Mouse (Mus musculus) layer of hippocampus, adult 8-10 months (tissue): ENCODE results near the gene Cnot6l. TPM values are rescaled to one million over a fixed set of nuclear protein-coding genes. Genes with fewer than 3 reads are reported as not detected.
A peak's percentile ranks its signal among the peaks of the same experiment; 100 is the strongest.

Source experiments
- DNase-seq, 2 experiments: peaks; one replicate each; pipeline ENCODE4 v3.0.0; 2022; ENCODE audit warnings: low spot score in 2 of 2
- total RNA-seq, 4 experiments: library from RNA; stranded (reverse); gene quantifications; 2 replicates each; pipeline ENCODE4 v1.2.4; 2022

The Cnot6l gene
- total RNA-seq, 4 experiments from 2014 or later: 66.6 to 87.0 (median 76.1) TPM

- peak; percentile 55 to 60 for DNase-seq
Observed at GRCm38 (mm10) chr5:96161578-96162398, 2.2 kb downstream of the Cnot6l start.

- DNase-seq: no peak
Observed at GRCm38 (mm10) chr5:96161263-96161577, 2.8 kb downstream of the Cnot6l start.

- peak in 1 of 2 experiments; percentile 18 for DNase-seq
Observed at GRCm38 (mm10) chr5:96160467-96161262, 3.3 kb downstream of the Cnot6l start.

GRCm38 (mm10) chr5:96142351-96142750 is 21.6 kb downstream of the Cnot6l start:
- DNase-seq: no peak

DNA sequence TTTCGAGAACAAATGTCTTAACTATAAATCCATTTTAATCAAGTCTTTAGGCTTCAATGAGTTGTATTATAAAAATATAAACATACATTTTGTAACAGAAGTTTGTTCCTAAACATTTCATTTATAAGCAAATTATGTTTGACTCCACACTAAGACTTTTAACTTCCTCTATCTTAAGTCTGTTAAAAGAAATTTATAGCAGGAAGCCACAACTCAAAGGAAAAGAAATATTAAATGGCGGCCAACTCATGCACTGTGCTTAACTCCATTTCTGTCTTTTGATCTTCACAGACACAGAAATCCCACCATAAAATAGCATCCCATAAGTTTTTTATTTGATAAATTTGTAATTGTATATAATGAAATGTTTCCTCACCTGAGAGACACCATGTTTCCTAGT is 33.3 kb downstream of the Cnot6l start:
- no peak for DNase-seq

GRCm38 (mm10) chr5:96126856-96127255 is 37.1 kb downstream of the Cnot6l start:
- no peak for DNase-seq

DNA sequence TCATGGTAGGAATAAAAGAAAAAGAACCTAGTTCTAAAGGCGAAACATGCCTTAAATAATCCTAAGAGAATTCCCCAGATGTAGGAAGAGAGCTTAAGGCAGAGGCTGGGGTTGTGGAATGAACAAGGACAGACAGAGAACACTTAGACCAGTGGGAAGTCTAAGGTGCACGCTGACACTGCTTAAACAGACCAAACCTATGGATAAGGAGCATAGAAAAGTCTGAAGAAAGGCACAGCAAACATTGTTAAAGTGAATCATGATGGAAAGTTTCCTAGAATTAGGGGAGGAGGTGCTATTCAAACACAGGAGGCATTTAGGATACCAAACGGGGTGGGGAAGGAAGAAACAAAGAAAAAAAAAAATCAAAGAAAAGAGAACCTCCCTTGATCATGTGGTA is 49.0 kb downstream of the Cnot6l start:
- no peak for DNase-seq

GRCm38 (mm10) chr5:96104644-96105043 is 59.3 kb downstream of the Cnot6l start:
- DNase-seq: no peak

GRCm38 (mm10) chr5:96091468-96091867 is 72.5 kb downstream of the Cnot6l start:
- no peak for DNase-seq

DNA sequence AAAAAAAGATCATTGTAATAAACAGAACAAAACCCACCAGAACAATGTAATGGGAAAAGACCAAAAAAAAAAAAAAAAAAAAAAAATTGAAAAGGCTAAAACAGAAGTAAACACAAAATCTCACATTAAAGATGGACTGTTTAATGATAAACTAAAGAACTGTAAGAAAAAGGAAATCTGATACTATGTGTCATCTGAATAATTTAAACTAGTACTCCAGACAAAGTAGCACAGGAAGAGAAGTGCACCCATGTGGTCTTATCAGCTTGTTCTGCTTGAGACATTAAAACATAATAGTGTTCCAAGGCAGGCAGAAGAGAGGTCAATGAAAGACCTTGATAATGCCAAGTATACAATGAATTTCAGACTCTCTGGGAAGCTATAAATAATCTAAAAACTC is 78.6 kb downstream of the Cnot6l start:
- DNase-seq: no peak

GRCm38 (mm10) chr5:96079026-96079425 is 84.9 kb downstream of the Cnot6l start:
- no peak for DNase-seq

DNA sequence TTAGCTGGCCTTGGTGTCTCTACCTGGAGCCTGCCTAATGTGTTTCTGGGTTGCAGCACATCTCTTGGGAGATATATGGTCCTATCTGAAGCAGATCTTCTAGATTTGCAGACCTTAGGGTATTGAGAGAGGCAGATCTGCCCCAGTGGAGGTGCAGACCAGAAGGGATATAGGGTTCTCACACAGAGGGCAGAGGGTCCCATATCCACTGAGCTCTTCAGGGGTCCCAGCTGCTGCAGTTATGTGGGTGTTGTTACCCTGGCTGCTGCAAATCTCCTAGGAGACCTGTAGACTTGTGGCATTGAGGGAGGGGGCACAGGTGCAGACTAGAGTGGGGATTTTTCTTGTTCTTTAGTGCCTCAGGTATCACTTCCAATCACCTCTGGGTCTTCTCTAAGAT is 98.4 kb downstream of the Cnot6l start:
- DNase-seq: no peak

DNA sequence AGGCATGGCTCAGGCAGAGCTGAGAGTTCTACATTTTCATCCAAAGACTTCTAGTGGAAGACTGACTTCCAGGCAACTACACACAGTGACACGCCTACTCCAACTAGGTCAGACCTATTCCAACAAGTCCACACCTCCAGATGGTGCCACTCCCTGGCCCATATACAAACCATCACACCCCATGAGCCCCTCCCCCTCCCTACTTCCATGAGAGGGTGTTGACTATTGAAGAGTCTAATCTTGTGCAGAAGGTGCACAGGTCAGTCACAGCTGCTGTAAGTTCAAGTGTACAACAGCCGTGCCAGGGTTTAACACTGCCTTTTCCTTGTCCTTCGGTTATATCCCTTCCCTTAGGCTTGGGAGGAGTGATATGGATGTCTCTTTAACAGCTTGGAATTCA is 121.5 kb downstream of the Cnot6l start:
- DNase-seq: no peak

DNA sequence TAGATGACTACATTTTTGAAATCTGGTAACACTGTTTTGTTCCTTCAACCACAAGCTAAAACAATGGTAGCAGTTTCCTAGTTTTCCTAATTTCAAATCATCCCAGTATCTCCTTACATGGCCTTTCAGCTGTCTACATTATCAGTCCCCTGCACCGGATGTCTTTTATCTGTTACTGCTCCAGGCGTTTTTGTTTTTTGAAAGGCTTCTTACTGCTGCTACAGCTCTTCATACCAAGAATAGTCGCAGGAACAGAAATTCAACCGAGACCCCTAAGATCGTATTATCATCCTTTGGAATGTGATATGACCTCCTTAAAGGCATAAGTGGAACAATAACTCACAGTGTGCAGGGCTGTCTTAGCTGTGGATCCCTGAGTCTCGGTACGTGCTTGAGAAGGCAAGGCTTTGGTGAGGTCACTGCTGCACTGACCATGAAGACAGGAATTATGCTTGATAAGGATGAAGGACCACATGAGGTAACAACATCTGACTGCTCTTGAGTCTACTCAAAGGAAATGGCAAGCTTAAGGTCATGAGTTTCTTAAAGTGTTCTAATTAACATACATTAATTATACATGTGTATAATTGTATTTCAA is 122.4 kb downstream of the Cnot6l start:
- DNase-seq: no peak

DNA sequence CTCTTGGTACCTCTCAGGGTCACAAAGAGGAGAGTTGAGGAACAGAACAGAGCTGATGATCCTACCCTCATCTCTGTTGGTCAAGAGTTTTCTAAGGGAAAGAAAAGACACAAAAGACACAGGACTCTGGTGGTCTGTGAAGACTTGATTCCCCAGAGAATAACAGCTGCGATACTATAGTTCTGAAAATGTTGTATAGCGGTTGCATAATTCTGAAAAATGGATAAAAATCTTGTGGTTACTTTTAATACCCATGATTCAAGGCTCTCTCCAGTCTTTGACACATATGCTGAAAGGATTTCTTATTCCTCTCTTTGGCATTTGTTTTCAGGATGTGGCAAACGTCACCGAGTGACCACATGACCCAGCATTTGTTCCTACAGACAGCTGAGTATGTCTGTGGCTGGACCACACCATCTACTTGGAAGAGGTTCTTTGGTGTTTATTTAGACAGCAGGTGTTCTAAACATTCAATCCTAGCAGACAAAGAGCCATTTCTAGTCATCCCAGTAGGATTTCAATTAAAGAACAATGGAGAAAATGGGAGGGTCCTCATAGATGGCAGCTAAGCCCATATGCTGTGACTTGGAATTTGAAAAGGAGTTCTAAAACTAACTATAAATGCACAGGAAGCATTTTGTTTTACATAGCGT is 124.7 kb downstream of the Cnot6l start:
- no peak for DNase-seq

GRCm38 (mm10) chr5:96037684-96038121 is 126.3 kb downstream of the Cnot6l start:
- DNase-seq: no peak

DNA sequence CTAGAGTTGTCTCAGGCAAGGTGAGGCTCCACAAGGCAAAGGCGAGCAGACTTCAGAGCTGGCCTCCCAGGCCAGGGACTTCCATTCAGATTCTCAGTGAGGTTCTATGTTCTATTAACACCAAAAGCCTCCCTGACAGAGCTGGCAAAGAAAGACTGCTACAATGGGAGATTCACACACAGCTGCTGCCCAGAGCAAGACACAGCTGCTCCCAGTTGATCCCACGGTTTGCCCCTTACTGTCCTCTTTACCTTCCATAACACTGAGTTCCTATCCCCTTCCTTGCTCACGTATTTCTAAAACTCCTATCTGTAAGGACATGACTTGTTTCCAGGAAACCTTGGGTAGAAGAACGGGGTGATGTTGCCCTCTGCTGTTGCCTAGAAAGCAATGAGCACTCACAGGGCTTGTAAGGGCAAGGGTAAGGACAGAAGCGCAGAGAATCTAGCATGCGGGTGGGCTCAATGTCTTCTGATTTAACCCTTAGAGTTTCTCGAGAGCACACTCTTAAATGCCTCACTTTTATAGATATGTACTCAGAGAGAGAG is 127.8 kb downstream of the Cnot6l start:
- DNase-seq: peak in 1 of 2 experiments; percentile 17

- no peak for DNase-seq
Observed at GRCm38 (mm10) chr5:96034101-96034500, 129.9 kb downstream of the Cnot6l start.

DNA sequence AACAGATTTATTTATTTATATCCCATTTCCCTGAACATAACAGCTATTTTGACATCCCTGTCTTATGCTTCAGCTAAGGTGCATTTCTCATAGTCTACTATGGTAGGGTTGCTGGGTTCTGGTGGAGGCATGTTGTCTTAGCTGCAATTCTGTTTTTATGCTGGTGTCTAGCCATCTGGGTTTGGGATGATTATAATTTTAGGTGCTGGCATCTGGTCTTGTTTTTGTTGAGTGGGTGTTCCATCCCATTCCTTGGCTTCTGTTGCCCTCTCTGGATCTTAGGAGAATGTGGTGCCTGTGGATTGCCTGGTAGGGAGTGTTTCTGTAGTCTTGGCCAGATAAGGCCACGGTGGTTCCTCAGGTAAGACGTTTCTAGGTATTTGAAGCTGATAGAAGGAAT is 134.2 kb downstream of the Cnot6l start:
- DNase-seq: peak; percentile 27 to 62
